Mouse (Mus musculus) retina, postnatal 7 days (tissue): ENCODE measurements around the gene Ppa1.

ENCODE experiments used
- DNase-seq: peaks from one replicate; pipeline ENCODE4 v3.0.0-alpha.2; 2012; ENCODE audit warnings: low read depth, low spot score

The Ppa1 gene

DNA sequence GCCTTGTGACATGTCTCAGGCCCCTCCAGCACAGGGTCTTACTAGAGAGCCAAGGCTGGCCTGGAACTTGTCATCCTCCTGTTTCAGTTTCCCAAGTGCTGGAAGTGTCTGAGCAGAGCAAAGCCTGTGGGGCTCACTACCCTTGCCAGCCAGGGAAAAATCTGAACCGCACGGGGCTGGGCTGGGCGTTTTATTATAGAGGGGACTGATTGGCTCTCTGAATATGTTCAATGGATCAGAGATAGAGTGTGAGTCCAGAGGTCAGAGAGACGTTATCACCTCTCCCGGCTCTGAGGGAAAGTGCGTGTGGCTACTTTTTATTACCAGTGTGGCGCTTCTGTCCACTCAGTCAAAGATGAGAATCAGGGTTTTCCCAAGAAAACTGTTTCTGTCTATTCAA, 1.8 kb upstream of the Ppa1 start:
- no peak for DNase-seq

DNA sequence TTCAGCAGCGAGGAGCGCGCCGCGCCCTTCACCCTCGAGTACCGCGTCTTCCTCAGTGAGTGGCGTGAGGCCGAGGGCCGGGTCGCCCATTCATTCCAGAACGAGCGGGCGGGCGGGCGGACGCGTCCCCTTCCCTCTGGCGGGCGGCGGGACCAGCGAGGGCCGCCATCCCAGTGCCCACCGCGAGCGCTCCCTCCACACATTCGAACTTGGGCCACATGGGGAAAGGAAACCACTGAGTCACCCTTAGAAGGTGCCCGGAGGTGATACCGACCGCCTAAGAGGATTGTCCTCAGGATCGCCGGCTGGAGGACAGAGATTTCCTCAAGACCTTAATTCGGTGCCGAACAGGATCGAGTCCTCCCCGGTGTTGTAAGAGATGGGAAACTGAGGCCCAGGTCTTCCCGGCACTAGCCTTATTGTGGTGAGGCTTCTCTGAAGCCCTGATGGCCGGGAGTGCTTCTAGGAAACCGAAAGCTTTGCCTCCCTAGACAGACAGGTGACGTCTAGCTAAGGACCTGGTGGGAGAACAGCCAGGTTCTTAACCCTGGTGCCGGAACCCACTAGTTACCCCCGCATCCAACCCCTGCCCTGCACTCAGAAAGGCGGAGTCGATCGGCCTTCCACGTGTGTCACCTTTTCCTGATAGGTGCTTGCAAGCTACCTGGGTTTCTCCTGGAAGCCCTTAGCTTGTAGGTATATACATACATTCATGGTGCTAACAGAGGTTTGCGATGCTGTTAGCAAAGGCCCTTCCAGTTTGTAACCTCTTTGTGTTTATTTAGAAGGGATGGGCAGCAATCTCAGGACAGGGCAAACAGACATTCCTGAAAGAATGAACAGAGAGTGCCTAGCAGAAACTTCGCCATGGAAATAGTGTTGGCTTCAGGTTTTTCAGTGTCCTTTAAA, 639 bp downstream of the Ppa1 start:
- no peak for DNase-seq

DNA sequence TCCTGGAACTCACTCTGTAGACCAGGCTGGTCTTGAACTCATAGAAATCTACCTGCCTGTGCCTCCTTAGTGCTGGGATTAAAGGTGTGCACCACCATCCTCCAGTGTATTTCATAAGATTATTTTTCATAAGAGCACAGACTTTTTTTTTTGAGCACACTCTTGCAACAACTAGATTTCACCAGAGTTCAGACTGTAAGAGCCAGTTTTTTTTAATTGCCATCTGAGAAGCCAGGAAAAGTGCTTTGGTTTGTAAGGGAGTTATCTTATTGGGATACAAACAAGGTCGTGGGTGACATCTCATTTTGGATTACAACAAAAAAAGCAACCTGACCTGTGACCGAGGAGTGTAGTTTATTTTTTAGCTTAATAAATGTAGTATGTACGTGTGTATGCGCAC, 5.8 kb downstream of the Ppa1 start:
- no peak for DNase-seq

DNA sequence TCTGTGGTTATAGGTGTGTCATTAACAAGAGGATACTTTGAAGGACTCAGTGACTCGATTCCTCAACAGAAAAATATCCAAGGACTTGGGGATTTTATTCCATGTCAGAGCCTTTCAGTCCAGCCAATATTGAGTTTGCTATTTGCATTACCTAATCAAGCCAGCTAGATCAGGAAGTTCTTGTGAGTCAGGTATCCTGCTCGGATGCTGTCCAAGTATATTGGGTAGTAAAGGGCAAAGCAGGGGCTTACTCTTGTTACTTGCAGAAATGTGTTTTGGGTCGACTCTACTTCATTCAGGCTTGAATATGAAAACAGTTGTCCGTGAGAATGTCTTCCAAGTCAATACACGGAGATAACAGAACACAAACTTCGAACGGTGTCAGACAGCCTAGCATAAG, 6.3 kb downstream of the Ppa1 start:
- no peak for DNase-seq

DNA sequence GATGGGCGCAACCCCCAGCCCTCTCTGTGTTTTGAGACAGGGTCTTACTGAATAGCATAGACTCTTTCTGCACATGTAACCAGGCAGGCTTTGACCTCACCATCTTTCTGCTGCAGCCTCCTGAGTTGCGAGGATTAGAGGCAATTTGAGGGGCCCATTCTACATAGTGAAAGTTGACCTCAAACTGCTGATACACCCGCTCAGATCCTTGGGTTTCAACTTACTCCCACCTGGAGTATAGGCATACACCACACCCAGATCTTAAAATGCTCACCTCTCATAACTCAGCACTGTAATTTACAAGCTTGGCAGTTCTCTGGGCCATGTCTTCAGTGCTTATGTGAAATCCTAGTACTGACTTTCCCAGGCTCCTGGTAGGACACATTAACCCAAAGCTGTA, 6.8 kb downstream of the Ppa1 start:
- DNase-seq, result no peak

DNA sequence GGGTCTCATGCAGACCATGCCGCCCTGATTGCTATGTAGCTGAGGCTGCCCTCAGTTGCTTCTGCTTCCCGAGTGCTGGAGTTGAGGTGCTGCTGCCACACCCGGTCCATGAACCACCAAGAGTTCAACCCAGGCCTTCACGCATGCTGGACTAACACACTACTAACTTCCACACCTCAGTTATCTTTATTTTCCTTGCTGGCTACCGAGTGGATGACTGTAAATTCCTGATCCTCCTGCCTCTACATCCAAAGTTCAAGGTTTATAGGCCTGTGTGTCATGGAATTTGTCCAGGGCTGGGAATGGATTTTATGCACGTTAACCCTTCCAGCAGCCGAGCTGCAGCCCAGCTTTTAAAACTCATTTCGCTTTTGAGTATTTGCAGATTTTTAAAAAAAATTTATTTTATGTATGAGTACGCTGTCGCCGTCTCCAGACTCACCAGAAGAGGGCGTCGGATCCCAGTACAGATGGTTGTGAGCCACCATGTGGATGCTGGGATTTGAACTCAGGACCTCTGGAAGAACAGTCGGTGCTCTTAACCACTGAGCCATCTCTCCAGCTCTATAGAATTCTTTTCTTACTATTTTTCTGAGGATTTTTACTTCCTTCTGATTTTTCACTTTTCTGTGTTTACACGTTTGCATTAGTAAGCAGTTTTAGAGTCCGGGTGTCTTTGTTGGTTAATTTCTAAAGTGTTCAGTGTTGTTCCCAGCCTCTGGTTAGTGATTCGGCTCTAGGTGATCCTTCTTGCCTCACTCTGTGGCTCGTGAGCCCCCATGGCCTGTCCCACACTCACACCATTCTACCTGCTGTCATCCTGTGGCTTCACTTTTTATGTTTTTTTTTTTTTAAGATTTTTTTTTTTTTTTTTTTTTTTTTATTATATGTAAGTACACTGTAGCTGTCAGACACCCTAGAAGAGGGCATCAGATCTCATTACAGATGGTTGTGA, 8.9 kb downstream of the Ppa1 start:
- DNase-seq, result no peak

DNA sequence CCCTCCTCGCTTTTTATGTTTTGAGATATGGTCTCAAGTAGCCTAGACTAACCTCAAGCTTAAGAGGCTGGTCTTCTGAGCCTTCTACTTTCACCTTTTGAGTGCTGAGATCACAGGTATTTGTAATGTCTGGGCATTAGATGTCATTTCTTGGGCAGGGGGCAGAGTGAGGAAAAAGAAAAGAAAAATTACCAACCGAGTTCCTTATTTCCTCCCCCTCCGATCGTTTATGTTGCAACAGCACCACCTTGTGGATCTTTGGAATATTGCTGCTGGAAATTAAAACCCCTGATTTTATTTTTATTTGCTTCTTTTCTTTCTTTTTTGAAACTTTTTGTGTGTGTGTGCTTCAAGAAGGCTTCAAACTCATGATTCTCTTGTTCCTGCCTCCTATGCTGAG, 9.6 kb downstream of the Ppa1 start:
- no peak for DNase-seq

DNA sequence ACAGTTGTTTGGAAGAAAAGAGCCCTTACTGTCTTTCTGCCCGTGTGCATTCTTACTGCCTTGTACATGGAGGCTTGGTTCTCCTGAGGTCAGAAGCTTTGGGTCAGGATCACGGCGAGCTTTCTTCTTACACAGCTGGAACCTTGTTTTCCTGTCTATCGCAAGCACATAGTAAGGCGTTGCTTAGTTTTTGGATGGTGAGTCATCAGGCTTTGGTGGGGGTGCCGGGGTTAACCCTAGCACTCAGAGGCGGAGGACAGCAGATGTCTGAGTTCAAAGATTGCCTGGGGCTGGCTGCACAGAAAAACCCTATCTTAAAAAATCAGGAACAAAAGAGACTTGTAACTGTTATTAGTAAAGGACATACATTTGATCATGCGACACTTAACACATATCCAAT, 13.5 kb downstream of the Ppa1 start:
- DNase-seq, result no peak

DNA sequence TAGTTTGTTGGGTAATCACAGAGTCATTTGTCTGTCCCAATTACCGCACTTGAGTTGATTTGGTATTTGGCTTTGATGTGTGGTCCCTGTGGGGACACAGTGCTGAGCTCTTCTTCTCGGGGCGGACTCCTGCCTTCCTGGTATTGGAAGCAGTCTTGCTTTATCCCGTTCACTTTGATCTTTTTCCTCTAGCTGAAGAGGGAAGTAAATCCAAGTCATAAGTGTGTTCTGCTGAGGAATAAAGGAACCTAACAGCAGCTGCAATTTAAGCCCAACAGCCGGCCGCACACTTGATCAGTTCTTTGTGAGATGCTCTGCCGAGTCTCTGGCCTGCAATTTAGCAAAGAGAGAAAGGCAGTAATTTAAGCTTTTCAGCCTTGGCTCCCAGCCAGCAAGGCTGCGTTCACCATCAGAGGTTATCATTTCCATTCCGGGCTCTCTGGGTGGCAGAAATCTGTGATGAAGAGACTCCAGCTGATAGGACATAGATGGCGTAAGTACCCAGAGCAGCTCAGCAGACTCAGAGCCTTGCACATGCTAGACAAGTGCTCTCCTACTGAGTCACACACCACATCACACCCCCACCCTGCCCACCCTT, 14.1 kb downstream of the Ppa1 start:
- DNase-seq, result no peak

DNA sequence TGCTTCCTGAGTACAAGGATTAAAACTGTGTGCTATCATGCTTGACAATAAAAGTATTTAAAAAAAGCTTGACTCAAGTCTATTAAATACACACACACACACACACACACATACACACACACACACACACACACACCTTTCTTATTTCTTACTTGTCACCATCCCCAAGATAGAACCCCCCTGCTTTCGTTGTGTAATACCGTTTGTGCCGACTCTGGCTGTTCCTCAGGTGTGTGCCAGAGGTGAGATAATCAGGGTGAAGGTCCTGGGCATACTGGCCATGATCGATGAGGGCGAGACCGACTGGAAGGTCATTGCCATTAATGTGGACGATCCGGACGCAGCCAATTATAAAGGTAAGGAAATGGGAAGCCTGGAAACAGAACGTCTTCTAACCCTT, 16.8 kb downstream of the Ppa1 start:
- DNase-seq, result no peak

DNA sequence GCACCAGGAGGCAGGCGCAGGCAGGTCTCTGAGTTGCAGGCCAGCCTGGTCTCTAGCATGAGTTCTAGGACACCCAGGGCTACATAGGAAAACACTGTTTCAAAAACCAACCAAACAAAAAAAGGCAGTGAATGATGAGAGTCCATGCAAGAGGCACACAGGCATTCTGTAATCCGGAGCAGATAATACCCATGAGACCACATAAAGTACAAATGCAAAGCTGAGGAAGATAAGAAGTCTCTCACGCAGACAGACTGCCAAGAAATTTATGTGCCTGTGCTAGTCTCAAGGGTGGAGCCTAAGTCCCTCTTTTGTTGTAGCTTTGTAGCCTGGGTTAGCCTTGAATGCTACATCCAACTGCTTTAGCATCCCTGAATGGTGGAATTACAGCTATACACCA, 17.3 kb downstream of the Ppa1 start:
- no peak for DNase-seq

DNA sequence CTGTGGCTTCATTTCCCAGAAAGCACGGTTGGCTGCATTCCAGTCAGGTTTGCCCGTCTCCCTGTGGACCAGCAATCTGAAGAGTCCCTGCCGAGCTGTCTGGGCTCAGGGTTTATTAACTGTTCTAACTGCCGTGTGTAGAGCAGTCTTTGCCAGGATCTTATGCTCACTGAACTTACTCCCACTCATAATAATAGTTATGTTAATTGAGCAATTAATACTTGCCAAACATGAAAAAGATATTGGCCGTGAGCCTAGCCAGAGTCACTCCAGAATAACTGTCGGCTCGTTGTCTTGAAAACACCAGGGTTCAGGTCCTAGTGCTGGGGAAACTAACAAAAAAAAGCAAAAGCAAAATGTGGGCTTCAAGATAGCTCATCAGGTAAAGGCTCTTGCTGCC, 20.9 kb downstream of the Ppa1 start:
- DNase-seq, result no peak

DNA sequence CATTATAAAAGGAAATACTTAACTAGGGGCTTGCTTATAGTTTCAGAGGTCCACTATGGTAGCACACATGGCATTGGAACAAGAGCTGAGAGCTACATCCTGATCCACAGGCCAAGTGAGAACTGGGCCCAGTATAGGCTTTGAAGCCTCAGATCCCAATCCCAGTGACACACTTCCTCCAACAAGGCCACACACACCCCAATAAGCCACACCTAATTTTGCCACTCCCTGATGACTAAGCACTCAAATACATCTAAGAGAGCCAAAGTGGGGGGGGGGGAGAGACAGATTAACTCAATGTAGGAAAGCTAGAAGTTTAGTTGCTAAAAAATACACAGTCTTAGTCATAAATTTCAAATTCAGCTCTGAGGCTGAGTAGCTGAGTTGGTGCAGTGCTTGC, 21.5 kb downstream of the Ppa1 start:
- no peak for DNase-seq

DNA sequence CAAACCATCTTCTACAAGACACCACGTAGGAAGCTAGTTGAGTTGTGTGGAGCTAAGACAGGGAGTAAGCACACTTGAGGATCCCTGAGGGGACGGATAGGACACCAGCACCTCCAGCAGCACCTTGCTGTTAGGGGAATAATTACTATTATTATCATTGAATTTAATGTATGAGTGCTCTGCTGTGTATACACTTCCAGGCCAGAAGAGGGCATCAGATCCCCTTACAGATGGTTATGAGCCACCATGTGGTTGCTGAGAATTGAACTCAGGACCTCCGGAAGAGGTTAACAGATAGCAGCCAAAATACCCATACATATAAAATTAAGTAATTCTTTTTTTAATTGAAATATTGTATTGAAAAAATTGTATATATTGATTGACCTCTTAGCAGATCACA, 22.4 kb downstream of the Ppa1 start:
- no peak for DNase-seq

DNA sequence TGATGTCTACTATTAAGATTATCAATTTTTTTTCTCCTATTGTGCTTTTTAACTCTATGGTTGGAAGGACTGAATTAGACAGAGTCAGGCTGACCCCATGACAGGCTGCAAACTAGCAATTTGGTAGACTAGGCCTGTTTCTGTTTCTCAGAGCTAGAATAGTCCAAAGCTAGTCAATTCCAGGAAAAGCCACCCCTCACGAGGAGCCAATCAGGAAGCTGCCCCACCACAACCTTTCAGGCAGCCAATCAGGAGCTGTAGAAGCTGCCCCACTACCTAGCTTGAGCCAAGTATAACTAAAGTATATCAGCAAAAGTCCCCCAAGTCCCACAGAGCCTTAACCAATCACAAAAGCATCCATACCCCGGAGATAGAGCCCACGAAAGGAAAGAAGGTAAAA, 27.6 kb downstream of the Ppa1 start:
- no peak for DNase-seq

DNA sequence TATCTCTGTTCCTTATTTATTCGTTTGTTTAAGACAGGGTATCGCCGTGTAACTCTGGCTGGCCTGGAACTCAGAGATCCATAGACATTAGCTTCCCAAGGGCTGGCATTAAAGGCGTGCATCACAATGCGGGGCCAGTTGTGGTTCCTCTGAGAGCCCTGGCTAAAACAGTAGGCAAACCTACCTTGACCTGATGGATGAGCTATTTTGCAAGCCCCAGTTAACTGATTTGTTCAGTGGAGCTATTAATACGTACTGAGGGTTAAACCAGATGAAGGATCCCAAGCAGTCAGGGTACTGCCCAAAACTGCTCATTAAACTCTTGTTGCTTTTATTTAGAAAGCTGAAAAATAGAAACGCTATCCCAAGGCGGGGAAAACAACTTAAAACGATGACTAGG, 31.2 kb downstream of the Ppa1 start:
- no peak for DNase-seq

DNA sequence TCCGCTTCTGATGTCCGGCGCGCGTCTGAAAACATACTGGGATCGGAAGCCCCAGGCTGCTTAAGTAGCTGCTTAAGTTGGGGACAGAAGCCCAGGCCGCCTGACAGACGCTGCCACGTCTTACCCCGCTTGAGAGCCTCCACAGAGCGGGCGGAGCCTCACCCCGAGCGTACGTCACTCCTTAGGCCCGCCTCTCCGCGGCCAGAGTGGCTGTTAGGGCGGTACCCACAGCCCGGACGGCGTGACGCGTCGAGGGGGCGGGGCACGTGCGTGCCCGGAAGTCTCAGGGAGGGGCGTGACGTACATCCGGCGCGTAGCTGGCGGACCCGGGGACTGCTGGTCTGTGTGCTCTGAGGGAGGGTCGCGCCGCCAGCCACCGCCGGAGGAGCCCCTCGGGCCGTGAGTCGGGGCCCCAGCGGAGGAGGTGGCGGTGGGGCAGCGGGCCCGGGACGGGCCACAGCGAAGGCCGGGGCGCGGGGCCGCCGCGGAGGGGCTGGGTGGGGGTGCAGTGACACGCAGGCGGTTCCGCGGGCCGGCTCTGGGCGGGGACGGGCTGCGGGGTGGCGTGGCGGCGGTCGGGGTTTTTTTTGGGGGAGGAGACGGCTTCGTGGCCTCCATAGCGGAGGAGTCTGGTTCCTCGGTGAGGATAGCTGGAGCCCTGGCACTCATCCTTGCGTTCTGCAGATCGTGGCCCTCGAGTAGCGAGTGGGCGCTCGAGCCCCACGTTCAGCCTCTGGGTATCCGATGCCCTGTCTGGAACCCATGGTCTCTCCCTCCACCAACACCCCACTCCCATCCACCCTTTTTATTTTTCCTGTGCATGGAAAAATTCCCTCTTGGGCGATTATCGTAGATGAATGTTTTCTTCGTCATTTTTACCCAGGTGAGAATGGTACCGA, 31.9 kb downstream of the Ppa1 start, which contains the start of gene Sar1a:
TSS of gene Sar1a (plus strand) at position 285 of the 899 bp plus-strand sequence.
- peak; percentile 95 for DNase-seq

DNA sequence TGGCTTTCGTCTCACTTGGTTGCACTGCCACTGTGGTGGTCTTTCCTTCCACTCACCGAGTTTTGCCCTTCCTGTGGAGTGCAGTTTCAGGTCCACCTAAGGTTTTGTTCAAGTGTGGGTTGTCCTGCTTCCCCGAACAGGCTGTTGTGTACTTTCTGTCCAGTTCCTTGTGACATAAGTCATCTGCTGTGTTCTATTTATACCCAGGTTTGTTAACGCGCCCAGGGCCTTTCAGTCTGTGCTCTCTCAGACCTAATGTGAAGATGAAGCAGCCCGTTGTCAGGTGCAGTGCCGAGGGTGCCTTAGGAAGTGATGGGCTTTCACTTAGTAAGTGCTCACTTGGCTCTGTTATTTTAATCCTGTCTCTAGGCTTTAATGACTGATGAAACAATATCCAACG, 41.1 kb downstream of the Ppa1 start:
- no peak for DNase-seq

DNA sequence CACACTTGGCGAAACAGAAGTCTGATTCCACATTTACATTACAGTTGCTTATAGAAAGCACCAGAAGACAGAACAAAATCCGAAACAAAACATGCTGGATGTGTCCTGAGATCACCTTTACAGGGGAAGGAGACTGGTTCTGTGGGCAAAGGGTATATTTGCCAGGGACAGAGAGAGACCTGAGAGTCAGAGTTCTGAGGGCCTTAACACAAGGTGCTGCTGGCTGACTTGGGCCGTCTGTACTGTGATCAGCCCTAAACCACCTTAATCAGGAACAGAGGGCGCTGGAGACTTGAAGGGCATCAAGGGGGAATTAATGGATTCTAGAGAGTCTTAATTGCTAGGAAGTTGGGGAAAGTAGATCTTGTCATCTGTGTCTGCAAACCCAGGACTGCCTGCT, 45.2 kb downstream of the Ppa1 start:
- DNase-seq, result no peak

DNA sequence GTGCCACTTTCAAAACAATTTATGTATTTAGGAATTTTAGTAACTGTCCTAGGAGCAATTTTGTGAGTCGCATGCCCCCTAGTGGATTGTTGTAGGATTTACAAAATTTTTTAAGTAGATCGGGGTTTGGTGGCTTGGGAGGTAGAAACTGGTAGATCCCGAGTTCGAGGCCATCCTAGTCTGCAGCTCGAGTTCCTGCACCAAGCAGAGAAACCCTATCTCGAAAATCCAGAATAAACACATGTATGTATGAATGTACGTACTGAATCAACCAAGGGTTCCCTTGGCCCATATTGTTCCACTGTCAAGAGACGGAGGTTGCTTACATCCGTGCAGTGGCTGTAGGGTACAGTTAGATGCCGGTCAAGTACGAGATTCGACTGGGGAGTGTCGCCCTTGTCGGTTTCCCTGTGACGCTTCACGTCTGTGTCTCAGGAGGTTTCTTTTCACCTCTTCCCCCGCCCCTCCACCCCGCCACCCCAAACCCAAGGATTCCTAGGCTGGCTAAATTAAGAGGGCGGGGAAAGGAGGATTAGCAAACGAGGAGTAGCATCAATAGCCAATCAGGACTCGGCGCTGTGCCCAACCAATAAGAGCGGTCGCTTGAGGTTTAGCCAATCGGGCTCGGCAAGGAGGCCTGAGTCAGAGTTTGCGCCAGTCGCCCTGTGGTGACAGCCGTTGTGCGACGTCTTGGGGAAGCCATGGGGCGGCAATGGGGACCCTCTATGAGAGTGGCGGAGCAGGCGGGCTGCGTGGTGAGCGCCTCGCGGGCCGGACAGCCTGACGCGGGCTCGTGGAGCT, 46.7 kb downstream of the Ppa1 start, which contains the start of gene Tysnd1:
TSS of gene Tysnd1 (plus strand) at position 645 of the 801 bp plus-strand sequence.
- DNase-seq, result peak; percentile 94
